Mouse (Mus musculus) Patski (cell line): ENCODE measurements around the gene Ccdc157. TPM values are rescaled to one million over a fixed set of nuclear protein-coding genes. Genes with fewer than 3 reads are reported as not detected.
"Not testable (repeated sequence)": the region's sequence is repeated elsewhere in the genome, so short reads cannot be mapped to it uniquely, and the experiment has no call there.

Experiments used
- ATAC-seq: fragments of 100-300 bp; one replicate; pipeline ENCODE4 v1.8.0; 2021
- CTCF ChIA-PET: fragments of 350-600 bp; sonication (Branson Sonifier 250); formaldehyde crosslinking; loops from one replicate; lab custom pipeline; 2022; ENCODE audit warnings: inconsistent platforms; lab: Charles Lee
- POLR2A ChIA-PET: fragments of 350-600 bp; sonication (Branson Sonifier 250); formaldehyde crosslinking; loops from one replicate; lab custom pipeline; 2022; ENCODE audit warnings: antibody characterized with exemption, inconsistent platforms; lab: Charles Lee
- DNase-seq: peaks from one replicate; pipeline ENCODE4 v3.0.0-alpha.2; 2011; ENCODE audit warnings: low read depth, low spot score
- H3K27me3 ChIP-seq: fragments of 371-371 bp; one replicate; pipeline ENCODE4 v1.5.1; 2021
- CTCF ChIP-seq: fragments of 100-300 bp; IDR thresholded peaks from one replicate; pipeline ENCODE4 v1.5.1; 2021
- in situ Hi-C: fragments of 300-500 bp; cut with MboI; formaldehyde crosslinking; loops from 3 replicates; pipeline ENCODE4 v1.11.1; 2018; ENCODE audit warnings: low pct_unique_long_range_greater_than_20kb, mixed read lengths
- polyA plus RNA-seq: library from polyadenylated mRNA; unstranded; gene quantifications from one replicate; pipeline ENCODE4 v1.2.3, GENCODE M21; 2021

Gene Ccdc157
- polyA plus RNA-seq, 1 experiment from 2014 or later: 17.3 TPM

GRCm38 (mm10) chr11:4112033-4112432, 48.1 kb downstream of the Ccdc157 start:
- no peak for TF ChIP-seq CTCF
- ATAC-seq: no peak
- ChIA-PET CTCF (interaction anchor here (0.9 kb wide), 1 partner anchor 12 kb away, joined by 3 read pairs; no protein-coding TSS in a partner anchor), POLR2A (interaction anchor here (0.6 kb wide), 1 partner anchor 285 kb away, joined by 3 read pairs; no protein-coding TSS in a partner anchor)
- DNase-seq: no peak
- in situ Hi-C loops: no loop called here
- H3K27me3 ChIP-seq: no peaks in the 10 kb centered on the region

GRCm38 (mm10) chr11:4108691-4109090, 51.4 kb downstream of the Ccdc157 start:
- CTCF ChIA-PET: no interaction called here
- no peak for ATAC-seq

GRCm38 (mm10) chr11:4107901-4108300, 52.2 kb downstream of the Ccdc157 start:
- ATAC-seq, POLR2A ChIA-PET, H3K27me3 ChIP-seq, DNase-seq: not testable (repeated sequence)
- CTCF ChIA-PET: interaction anchor here (1.1 to 1.2 kb wide), 2 partner anchors 9 to 22 kb away, joined by 3 to 4 read pairs; no protein-coding TSS in a partner anchor
- in situ Hi-C loops: loop anchor here (10.0 kb wide), 1 partner anchor 197 kb away; no protein-coding TSS in a partner anchor

More at GRCm38 (mm10) chr11:4108691-4109090, 51.4 kb downstream of the Ccdc157 start:
- in situ Hi-C loops: loop anchor here (10.0 kb wide), 1 partner anchor 196 kb away; no protein-coding TSS in a partner anchor
- no peaks in the 10 kb centered on the region for H3K27me3 ChIP-seq
- no peak for DNase-seq
- TF ChIP-seq CTCF: no peak
- POLR2A ChIA-PET: no interaction called here

- POLR2A ChIA-PET: interaction anchor here (1.7 kb wide), 1 partner anchor 12 kb away, joined by 6 read pairs; no protein-coding TSS in a partner anchor
- CTCF ChIA-PET: interaction anchor here (1.0 to 1.1 kb wide), 2 partner anchors 9 to 65 kb away, joined by 3 read pairs; no protein-coding TSS in a partner anchor
- in situ Hi-C loops: loop anchor here (10.0 kb wide), 1 partner anchor 199 kb away; no protein-coding TSS in a partner anchor
- TF ChIP-seq CTCF: no peak
- peak; percentile 49 for ATAC-seq
- H3K27me3 ChIP-seq: no peaks in the 10 kb centered on the region
- no peak for DNase-seq
These were observed 54.6 kb downstream of the Ccdc157 start for GRCm38 (mm10) chr11:4105444-4105843.

- DNase-seq: no peak
- POLR2A ChIA-PET: interaction anchor here (1.7 kb wide), 1 partner anchor 12 kb away, joined by 6 read pairs; no protein-coding TSS in a partner anchor
- in situ Hi-C loops: loop anchor here (10.0 kb wide), 1 partner anchor 200 kb away; no protein-coding TSS in a partner anchor
- CTCF ChIA-PET: interaction anchor here (1.0 kb wide), 1 partner anchor 10 kb away, joined by 3 read pairs; no protein-coding TSS in a partner anchor
- TF ChIP-seq CTCF: no peak
- H3K27me3 ChIP-seq: no peaks in the 10 kb centered on the region
- no peak for ATAC-seq
These were observed 55.1 kb downstream of the Ccdc157 start for GRCm38 (mm10) chr11:4104989-4105388.

GRCm38 (mm10) chr11:4103522-4103921, 56.6 kb downstream of the Ccdc157 start:
- in situ Hi-C loops: loop anchor here (10.0 kb wide), 1 partner anchor 201 kb away; no protein-coding TSS in a partner anchor
- H3K27me3 ChIP-seq: no peaks in the 10 kb centered on the region
- CTCF ChIA-PET: no interaction called here
- TF ChIP-seq CTCF: no peak
- POLR2A ChIA-PET: no interaction called here
- DNase-seq (no peak), ATAC-seq (no peak)

GRCm38 (mm10) chr11:4101851-4102250, 58.2 kb downstream of the Ccdc157 start:
- peak; percentile 36 for ATAC-seq
- in situ Hi-C loops: loop anchor here (10.0 kb wide), 1 partner anchor 203 kb away; no protein-coding TSS in a partner anchor
- ChIA-PET CTCF (interaction anchor here (1.4 to 1.6 kb wide), 2 partner anchors 17 to 33 kb away, joined by 4 read pairs; no protein-coding TSS in a partner anchor), POLR2A (no interaction called here)
- no peak for DNase-seq
- no peaks in the 10 kb centered on the region for H3K27me3 ChIP-seq
- TF ChIP-seq CTCF: no peak

- POLR2A ChIA-PET: interaction anchor here (0.6 kb wide), 1 partner anchor 99 kb away, joined by 3 read pairs; no protein-coding TSS in a partner anchor
- DNase-seq (no peak), ATAC-seq (no peak)
- TF ChIP-seq CTCF: no peak
- in situ Hi-C loops: no loop called here
- CTCF ChIA-PET: interaction anchor here (0.6 to 1.3 kb wide), 4 partner anchors 8 to 16 kb away, joined by 3 to 4 read pairs (median 3); no protein-coding TSS in a partner anchor
- H3K27me3 ChIP-seq: no peaks in the 10 kb centered on the region
These were observed 60.6 kb downstream of the Ccdc157 start for GRCm38 (mm10) chr11:4099447-4099846.

GRCm38 (mm10) chr11:4098816-4099215, 61.3 kb downstream of the Ccdc157 start:
- CTCF ChIA-PET: interaction anchor here (0.6 to 1.2 kb wide), 2 partner anchors 8 to 12 kb away, joined by 3 read pairs; no protein-coding TSS in a partner anchor
- POLR2A ChIA-PET: interaction anchor here (0.6 kb wide), 1 partner anchor 99 kb away, joined by 3 read pairs; no protein-coding TSS in a partner anchor
- DNase-seq: no peak
- TF ChIP-seq CTCF: no peak
- no peaks in the 10 kb centered on the region for H3K27me3 ChIP-seq
- no peak for ATAC-seq
- in situ Hi-C loops: no loop called here

- no peak for TF ChIP-seq CTCF
- in situ Hi-C loops: no loop called here
- ATAC-seq: no peak
- DNase-seq: no peak
- CTCF ChIA-PET: interaction anchor here (1.2 kb wide), 1 partner anchor 9 kb away, joined by 3 read pairs; no protein-coding TSS in a partner anchor
- POLR2A ChIA-PET: interaction anchor here (0.6 to 0.9 kb wide), 2 partner anchors 18 to 58 kb away, joined by 3 read pairs; no protein-coding TSS in a partner anchor
- H3K27me3 ChIP-seq: no peaks in the 10 kb centered on the region
These were observed 62.0 kb downstream of the Ccdc157 start for GRCm38 (mm10) chr11:4098120-4098519.
